Mouse (Mus musculus) forebrain, embryonic 11.5 days (tissue): ENCODE data around the gene Prss23. TPM values are rescaled to one million over a fixed set of nuclear protein-coding genes. Genes with fewer than 3 reads are reported as not detected.

Experiments
- ATAC-seq: fragments of 200-750 bp; cut with Nextera tagmentation; replicated peaks from 2 replicates; pipeline ENCODE4 v1.8.0; 2017; ENCODE audit warnings: moderate TSS enrichment; ENCODE audit not compliant: low FRiP score
- DNase-seq: peaks from one replicate; pipeline ENCODE4 v3.0.0-alpha.2; 2017; ENCODE audit warnings: low spot score
- H3K27ac ChIP-seq: fragments of 300-500 bp; sonication (generic); 2 replicates; pipeline ENCODE4 v1.5.1; 2014; ENCODE audit warnings: low read depth, low read length
- H3K27me3 ChIP-seq: fragments of 300-500 bp; sonication (generic); 2 replicates; pipeline ENCODE4 v1.6.1; 2014; ENCODE audit warnings: mild to moderate bottlenecking, low read length, mixed read lengths; ENCODE audit not compliant: control insufficient read depth, insufficient read depth
- H3K36me3 ChIP-seq: fragments of 300-500 bp; sonication (generic); 2 replicates; pipeline ENCODE4 v1.6.1; 2014; ENCODE audit warnings: mild to moderate bottlenecking, low read length, moderate library complexity, mixed read lengths; ENCODE audit not compliant: control insufficient read depth, insufficient read depth
- H3K4me1 ChIP-seq: fragments of 300-500 bp; sonication (generic); replicated peaks from 2 replicates; pipeline ENCODE4 v1.6.1; 2014; ENCODE audit warnings: low read length, mixed read lengths; ENCODE audit not compliant: control insufficient read depth, insufficient read depth
- H3K4me2 ChIP-seq: fragments of 300-500 bp; sonication (generic); 2 replicates; pipeline ENCODE4 v1.6.1; 2014; ENCODE audit warnings: low read depth, mild to moderate bottlenecking, low read length, moderate library complexity, mixed read lengths; ENCODE audit not compliant: severe bottlenecking
- H3K4me3 ChIP-seq: fragments of 300-500 bp; sonication (generic); 2 replicates; pipeline ENCODE4 v1.5.1; 2014; ENCODE audit warnings: low read depth, low read length
- H3K9ac ChIP-seq: fragments of 300-500 bp; sonication (generic); 2 replicates; pipeline ENCODE4 v1.6.1; 2014; ENCODE audit warnings: low read length
- H3K9me3 ChIP-seq: fragments of 300-500 bp; sonication (generic); 2 replicates; pipeline ENCODE4 v1.6.1; 2016; ENCODE audit warnings: low read length, mixed read lengths; ENCODE audit not compliant: control insufficient read depth
- WGBS: fragments of 180-500 bp; shearing (Covaris S2); extraction: QIAGEN DNeasy Blood & Tissue Kit; methylation state at CpG from one replicate; pipeline ENCODE4 v1.1.7; 2014; 5-methylcytosine and 5-hydroxymethylcytosine counted together
- polyA plus RNA-seq: library from polyadenylated mRNA; unstranded; fragments of >200 nt; fragmentation: Nextera tagmentation; extraction: Ambion mirVana; gene quantifications from 2 replicates; pipeline ENCODE4 v1.2.1, GENCODE M21; 2014

Prss23 gene
- polyA plus RNA-seq, 1 experiment from 2014 or later, result 31.7 TPM

GRCm38 (mm10) chr7:89459691-89460090 is 67.3 kb downstream of the Prss23 start:
- H3K9me3 ChIP-seq, result no peaks in the 10 kb centered on the region
- no peak overlapping the region for H3K4me2 ChIP-seq
- 75% methylated on average over 2 of the region's 2 CpGs for WGBS
- 0 out of 2 replicates have a peak, but pooled peaks cover 2% of the 10 kb centered on the region for H3K4me1 ChIP-seq
- no peak overlapping the region for H3K9ac ChIP-seq
- no peak for ATAC-seq
- no peak for DNase-seq
- no peak overlapping the region for H3K27ac ChIP-seq
- no peaks in the 10 kb centered on the region for H3K27me3 ChIP-seq
- H3K4me3 ChIP-seq, result no peak overlapping the region
- no peaks in the 10 kb centered on the region for H3K36me3 ChIP-seq

Other genes with a start within 250 kb of the Prss23 start
- gene Tmem135, start 123.0 kb downstream of the Prss23 start, polyA plus RNA-seq, result 13.9 and 16.2 TPM in 2 replicates
- 4.1 and 5.0 TPM in 2 replicates for gene Fzd4, start 122.8 kb downstream of the Prss23 start, polyA plus RNA-seq
- gene Me3, start 105.2 kb upstream of the Prss23 start, polyA plus RNA-seq, result 0.90 and 1.1 TPM in 2 replicates